Mouse (Mus musculus): ENCODE measurements around the gene Cep126. TPM values are rescaled to one million over a fixed set of nuclear protein-coding genes. Genes with fewer than 3 reads are reported as not detected.

The Cep126 gene
- total RNA-seq (2021), result 10 to 100 TPM; 10.6 to 11.8 TPM
- long read RNA-seq, experiment 1, partial matches to known transcripts, result 2 of 6 reads
- long read RNA-seq, experiment 1, other reads (novel, unspliced or antisense), result 0 of 6 reads
- long read RNA-seq, experiment 2, partial matches to known transcripts, result 0 of 2 reads
- long read RNA-seq, experiment 2, other reads (novel, unspliced or antisense), result 0 of 2 reads

DNA sequence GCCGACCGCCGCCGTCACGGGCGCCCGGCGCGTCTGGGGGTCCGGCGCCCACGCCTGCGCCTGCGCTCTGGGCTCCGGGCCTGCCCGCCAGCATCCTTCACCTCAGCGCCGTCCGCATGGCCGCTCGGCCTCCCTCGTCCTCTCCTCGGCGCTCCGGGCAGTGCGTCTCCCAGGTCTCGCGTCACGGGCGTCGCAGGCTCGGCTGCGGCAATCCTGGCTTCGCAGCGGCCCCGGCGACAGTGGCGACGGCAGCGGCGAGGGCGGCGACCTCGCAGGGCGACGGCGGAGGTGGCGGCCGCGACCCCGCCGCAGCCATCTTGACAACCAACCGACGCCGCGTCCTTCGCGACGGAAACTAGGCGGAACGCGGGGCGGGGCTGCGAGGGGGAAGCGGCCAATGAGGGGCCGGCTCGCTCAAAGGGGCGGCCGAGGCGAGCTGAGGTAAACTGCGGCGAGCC is at the start of gene Cep126:
Gene Cep126, minus strand, starts transcription at position 178 of the 458 bp plus-strand sequence.
- DNase-seq, result peak; percentile 94

DNA sequence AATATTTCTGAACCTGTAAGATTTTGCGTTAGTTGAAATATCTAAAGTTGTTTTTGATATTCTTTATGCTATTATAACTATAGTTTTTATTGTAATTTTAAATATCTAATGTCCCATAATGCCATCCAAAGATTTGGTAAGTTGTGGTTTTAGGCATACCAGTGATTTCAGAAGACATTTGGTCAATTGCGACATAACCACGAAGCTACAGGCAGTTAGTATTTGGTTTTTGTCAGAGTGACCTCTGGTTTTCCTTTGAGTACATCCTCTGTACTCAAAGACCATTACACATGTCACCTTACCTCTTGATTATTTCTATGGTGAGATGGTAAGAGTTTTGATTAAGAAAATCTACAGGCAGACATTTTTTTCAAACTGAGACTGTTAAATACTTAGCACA is 45.5 kb upstream of the Cep126 start:
- no peak for DNase-seq

DNA sequence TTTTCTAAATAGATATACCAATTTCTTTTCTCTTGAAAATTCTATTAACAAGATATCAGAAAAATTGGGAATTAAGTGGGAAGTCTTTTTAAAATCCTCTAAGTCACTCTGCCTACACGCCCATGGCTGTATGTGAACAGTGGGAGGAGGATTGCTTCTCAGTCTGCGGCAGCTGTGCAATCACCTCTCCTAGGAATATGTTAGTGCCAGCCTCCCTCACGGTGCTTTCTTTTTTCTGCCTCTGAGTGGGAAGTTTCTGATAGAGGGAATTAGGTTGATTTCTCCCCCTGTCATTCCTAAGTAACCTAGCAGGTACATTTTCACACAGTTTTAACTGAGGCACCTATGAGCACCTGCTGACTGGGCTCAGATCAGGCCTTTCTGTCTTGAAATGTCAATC is 43.0 kb upstream of the Cep126 start:
- DNase-seq, result no peak

DNA sequence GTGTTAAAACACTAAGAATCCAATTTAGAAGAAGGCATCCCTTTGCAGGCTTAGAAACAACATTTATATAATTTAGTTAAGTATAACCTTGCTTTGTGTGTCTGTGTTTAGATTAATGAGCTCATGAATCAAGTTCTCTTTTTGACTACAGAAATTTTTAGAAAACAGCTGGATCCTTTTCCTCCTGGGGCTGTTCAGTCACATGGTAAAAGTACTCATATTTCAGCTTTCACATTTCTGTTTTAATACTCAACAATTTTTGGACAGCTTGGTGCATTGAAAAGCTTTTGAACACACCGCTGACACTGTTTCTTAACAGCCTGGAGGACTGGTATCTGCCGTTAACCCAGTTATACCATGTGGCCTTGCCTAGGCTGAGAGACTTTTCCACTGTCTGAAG is 22.9 kb upstream of the Cep126 start:
- no peak for DNase-seq

DNA sequence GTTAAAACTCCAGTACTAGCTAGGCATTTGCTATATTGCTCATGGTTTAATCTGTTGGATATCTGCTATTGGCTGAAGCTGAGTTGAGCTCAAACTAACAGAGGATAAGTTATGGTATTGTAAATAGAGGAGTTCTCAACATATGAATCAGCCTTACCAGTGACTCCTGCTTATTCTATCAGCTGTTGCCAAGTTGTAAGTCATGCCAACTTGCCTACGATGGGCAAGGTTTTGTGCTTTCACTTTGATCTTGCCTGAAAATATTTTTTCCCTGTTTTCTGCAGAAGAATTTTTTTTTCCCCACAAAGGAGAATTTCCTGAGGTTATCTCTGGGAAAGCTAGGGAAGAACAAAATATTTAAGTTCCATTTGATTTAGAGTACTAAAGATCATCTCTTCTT is 5.4 kb upstream of the Cep126 start:
- peak; percentile 24 to 29 for DNase-seq

DNA sequence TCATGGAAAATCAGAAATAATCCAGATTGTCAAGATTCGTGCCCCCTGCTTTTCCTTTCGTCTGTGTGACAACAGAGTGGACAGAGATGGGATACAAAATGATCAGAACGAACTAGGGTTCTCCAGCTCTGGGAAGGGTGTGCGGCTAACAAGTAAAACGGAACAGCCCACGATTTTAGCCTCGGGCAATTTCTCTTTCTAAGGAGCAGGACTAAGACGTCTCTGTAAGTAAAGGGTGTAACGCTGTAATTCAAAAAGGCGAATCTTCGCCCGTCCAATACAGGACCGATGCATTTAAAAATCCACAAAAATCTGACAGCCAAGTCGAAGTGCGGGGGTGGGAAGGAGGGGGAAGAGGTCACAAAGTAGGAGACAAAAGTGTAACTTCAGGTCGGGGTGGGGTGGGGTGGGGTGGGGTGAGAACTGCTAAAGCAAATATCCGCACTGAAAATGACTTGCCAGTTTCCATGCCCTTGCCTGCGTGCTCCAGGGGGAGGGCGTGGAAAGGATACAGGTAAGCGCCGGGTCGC is 443 bp downstream of the Cep126 start:
- no peak for DNase-seq

DNA sequence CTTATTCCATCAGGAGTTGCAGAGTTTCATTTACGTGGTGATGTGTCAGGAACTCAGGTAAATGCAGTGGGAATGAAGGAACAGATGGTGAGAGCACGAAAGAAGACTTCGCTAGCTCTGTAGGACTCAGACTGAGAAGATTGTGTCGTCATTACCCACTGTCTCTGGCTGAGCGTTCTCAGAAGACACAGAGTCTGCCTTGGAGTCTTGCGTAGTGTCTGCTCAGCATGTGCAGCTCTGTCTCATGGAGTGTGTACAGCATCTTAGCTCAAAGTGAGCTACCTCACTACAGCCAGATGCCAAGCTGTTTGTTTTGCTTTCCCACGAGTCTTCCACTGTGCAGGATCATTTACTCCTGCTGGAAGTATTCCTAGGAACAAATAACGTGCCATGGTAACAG is 10.6 kb downstream of the Cep126 start:
- no peak for DNase-seq

DNA sequence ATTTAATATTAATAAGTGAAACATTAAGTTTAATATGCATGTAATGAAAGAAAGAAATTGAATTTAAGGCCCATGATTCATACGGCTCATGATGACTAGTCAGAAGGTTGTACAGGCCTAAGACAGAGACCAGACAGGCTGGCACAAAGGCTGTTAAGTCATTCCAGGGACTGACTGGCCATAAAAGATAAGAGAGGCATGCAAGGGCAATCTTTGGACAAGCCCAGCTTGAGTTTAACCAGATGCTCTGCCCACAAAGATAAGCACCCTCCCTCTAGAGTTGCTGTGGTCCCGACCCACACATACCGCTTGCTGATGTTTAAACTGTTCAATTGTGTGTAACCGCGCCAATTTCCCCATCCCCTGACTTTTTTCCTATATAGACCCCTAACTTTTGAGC is 19.6 kb downstream of the Cep126 start:
- DNase-seq, result no peak

DNA sequence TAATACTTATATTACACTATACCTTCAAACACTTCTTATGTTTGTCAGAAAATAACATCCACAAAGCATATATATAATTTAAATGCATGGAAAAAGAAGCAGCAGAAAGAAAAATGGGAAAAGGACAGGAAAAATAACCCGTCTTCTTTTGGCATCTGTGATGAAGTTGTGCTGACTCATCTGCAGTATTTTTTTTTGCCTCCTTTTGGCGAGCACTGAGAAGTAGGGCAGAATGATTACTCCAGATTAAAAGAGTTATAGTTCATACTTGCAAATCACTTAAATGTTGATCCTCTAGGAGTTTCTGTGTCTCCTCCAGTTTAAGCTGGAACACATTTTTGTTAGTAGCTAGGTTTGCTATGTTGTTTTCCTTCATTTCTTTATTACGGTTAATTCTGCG is 31.0 kb downstream of the Cep126 start:
- peak in 1 of 2 experiments; percentile 6 for DNase-seq

DNA sequence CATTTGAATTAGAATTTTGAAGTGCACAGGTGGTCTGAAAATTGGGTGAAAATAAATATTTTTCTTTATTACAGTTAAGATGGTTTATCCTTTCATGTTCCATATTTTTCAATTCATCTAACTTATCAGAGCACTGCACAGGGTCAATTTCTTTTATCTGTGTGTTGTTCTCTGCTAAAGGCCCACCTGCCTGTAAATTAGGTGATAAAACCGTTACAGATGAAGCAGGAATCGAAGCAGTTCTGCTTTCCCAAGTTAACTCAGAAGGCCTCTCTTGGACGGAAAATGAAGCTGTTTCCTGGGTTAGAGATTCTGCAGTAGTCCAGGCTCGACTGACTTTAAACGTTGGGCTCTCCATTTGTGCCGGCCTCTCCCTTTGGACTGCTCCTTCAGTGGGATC is 33.1 kb downstream of the Cep126 start:
- DNase-seq, result no peak

DNA sequence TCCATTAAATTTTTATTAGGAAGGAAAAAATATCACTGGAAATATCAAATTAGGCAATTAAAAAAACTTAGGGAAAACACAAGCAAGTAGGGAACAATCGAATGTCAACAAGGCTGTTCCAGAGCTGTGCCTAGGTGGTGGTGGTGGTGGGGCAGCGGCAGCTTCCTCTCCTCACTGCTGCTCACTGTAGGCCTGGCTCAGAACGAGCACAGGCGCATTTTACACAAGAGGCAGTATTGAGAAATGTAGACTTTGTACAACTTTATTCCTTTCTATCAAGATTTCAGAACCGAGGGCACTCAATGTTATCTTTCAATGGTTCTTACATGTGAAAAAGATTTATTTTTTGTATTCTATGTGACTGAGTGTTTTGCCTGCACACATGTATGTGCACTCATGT is 55.2 kb downstream of the Cep126 start:
- no peak for DNase-seq

DNA sequence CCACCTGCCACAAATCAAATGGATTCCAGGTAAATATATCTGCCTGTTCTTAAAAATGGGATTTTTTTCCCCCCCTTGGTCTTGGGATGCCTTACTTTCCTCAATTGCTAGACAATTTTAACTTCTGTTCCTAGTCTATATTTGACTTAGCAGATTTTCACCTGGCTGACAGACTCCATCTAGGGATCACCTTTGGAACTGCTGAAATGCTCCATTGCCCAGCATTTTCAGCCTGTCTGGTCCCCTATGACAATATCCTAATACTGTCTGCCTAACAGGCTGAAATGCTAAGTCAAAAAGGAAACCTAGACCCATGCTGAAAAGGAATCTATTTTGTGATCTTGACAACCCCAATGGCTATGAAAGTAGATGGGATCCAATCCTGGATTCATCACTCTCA is 59.7 kb downstream of the Cep126 start:
- peak; percentile 6 to 28 for DNase-seq

DNA sequence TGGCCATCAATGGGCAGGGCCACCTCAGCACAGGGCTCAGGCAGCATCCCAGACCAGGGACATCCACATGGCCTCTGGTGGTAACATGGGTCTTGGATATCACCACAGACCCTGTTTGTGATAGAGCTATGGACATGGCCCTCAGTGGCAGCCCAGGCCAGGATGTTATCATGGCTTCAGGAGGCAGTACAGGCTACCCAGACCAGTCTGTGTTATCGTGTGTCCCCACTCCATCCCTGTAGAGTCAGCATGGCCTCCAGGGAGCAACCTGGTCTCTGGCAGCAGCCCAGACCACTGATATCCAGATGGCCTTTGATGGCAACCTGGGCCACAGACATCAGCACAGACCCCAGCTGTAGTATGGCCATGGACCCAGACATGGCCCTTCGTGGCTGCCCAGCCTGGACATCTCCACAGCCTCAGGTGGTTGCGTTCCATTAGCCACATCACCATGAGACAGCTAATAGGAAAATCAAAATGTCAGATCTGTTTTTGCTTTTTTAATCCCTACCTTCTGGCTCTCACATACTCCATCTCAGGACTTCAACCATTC is 60.8 kb downstream of the Cep126 start:
- no peak for DNase-seq

DNA sequence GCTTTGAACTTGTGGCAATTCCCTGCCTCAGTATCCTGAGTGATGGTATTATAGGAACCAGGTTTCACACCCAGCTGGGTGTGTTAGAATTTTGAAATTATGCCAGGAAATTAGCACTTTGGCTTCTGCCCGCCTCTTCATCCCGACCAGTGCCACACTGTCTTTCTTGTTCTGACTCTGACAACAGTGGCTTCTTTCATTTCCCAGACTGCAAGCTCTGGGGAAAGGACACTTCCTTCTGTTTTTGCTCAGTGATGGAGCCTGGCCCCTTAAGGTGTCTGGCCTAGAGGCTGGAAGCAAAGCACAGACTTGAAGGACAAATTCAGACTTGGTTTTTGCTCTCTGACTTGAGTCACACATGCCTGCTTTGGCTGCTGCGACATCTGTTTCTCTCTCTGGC is 74.5 kb downstream of the Cep126 start:
- no peak for DNase-seq

DNA sequence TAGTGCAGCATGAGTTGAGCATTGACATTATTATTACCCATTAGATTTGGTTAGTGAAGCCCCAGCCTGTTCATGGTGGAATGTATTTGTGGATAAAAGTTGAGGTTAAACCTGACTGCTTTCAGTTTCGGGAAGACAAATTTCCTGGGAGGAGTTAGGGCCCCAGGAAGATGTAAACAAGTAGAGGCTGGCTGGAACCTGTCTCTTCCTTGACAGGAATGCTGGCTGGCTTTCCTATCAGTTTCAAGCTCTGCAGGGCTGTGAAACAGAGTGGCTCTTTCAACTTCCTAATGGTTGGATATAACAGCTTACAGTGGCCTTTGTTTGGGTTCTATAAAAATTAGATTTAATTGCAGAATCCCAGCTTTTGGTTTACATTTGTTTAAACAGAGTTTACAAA is 79.3 kb downstream of the Cep126 start:
- DNase-seq, result no peak

DNA sequence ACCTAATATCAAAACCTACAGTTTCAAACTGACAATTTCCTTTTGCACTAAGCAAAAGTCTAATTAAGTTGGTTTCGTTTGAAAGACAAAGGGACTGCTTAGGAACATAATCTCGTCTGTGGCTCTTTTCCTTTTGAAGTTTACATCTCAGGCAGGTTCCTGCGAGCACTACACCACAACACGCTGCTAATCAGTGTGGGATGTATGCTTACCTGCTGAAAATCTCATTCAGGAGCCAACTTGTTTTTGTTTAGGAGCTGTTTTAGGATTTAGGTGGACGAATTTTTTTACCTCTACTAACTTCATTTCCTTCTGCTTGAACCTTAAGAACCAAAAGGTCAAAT is 91.1 kb downstream of the Cep126 start:
- no peak for DNase-seq

DNA sequence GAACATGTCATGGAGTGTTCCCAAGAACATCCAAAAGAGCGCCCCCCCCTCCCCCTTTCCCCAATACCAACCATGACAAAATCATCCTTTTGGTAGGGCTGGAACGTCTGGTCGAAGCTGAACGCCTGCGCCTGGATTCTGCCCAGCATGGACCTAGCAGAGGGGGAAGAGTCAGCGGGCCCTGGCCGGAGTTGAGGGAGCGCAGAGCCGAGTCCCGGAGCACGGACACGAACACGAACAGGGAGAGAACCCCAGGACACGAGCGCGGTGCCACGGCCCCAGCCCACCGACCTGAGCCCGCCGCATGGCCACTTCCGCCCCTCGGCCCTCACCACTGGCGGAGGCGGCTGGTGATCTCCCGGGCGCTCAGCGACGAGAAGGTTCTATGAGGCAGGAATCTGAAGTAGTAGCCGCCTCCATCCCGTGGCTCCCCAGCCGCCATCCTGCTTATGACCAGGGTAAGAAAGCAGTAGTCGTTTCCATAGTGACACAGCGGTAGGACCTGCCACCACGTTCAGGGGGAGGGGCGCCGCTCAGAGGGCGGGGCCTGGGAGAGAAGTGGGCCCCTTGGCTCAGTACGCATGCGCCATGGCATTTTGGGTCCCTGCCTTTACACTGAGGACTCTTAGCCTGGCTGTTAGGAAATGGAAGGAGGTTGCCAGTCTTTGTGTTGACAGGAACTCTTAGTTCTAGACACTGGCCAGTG is 91.6 kb downstream of the Cep126 start, which contains the start of gene Cfap300:
Gene Cfap300, minus strand, starts transcription at position 486 of the 706 bp plus-strand sequence.
- peak; percentile 98 to 99 for DNase-seq

DNA sequence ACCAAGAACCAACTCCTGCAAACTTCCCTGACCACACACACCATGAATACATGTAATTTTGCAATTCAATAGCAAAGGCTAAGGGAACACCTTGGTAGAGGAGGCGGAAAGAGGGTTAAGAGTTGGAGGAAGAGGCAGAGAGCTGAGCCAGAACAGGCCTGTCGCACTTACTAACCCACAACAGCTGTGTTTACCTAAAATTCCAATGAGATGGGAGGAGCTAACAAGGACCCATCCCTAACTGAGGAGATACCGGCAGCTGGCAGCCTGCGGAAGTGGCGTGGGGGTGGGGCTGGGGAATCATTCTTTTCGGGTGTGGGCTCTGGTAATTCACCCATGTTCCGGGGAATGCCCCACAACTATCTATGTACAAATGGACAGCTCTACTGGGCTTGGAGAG is 98.5 kb downstream of the Cep126 start:
- DNase-seq, result no peak

DNA sequence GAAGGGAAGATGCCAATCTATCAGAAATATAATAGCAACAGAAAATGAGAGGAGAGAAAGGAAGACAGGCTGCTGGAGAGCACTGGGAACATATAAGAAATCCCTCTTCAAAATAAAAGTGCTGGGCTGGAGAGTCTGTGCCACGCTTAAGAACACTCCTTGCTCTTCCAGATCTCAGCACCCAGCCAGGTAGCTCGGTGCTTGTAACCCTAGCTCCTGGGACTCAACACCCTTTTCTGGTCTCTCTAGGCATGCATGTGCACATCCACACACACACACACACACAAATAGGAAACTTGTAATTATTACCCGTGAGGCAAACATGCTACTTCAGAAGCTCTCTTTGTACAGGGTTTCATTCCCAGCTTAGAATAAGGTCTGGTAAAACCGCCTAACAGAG is 99.0 kb downstream of the Cep126 start:
- no peak for DNase-seq

DNA sequence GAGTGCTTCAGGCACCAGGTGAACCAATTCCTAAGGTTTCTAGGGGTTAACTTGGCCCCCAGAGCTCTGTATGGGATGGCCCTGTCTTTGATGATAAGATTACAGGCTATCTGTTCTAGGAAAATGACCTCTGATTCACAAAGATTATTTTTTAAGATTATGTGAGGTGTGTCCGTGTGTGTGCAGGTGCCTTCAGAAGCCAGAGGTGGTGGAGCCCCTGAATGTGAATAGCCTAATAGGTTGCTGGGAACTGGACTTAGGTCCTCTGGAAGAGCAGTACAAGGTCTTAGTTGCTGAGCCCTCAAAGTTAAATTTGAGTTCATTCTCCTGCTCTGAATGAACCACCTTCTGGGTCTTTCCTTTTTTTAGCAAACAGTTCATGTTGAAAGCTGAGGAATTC is 100.0 kb downstream of the Cep126 start:
- no peak for DNase-seq

DNA sequence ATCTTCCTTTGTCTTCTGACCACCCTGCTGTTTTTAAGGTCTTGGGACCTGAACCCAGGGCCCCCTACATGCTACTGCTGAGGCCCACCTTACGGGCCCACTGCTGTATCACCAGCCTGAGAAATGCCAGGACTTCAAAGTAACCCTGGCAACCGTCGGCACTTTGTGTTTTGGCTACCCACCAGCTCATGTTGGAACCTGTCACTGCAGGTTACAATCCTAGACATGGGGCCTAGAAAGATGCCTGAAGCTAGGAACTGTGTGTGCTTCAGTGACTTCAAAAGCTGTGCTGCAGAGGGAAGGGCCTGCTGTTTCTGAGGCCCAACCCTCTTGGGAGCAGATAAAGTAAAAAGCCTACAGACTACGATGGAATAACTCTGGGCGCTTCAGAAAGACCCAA is 101.2 kb downstream of the Cep126 start:
- DNase-seq, result no peak
